Mouse (Mus musculus) olfactory bulb, adult 2 months (tissue): ENCODE data around the gene Spsb4.

Experiments
- CTCF ChIP-seq: fragments of 200-500 bp; IDR thresholded peaks from 2 replicates; pipeline ENCODE4 v1.5.1; 2012; ENCODE audit warnings: low read depth, mild to moderate bottlenecking, low read length, moderate library complexity; ENCODE audit not compliant: insufficient read depth
- POLR2A ChIP-seq: fragments of 200-500 bp; IDR thresholded peaks from 2 replicates; pipeline ENCODE4 v1.6.1; 2012; ENCODE audit warnings: mild to moderate bottlenecking, low read depth, low read length, moderate library complexity; ENCODE audit not compliant: insufficient read depth

DNA sequence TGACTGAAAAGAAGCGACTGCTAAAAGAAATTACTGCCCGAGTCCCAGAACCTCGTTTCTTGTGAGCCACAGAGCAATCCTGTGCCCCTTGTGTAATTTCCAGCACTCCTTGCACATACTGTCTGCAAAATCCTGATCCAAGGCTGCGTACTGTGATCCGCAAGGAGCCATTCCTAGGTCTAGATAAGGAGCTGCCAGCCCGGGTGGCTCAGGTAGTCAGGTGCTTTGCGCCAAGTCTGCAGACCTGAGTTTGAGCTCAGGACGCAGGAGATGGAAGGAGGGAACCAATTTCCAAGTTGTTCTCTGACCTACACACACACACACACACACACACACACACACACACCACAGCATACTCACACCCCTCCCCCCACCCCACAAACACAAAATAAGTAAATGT, 16.0 kb downstream of the Spsb4 start:
- TF ChIP-seq CTCF = no peak
- TF ChIP-seq POLR2A = no peak
